Mouse (Mus musculus): ENCODE results near the gene Dlgap1. TPM values are rescaled to one million over a fixed set of nuclear protein-coding genes. Genes with fewer than 3 reads are reported as not detected.

The Dlgap1 gene
- polyA plus RNA-seq, 2 experiments = 4.6 to 4.7 TPM

DNA sequence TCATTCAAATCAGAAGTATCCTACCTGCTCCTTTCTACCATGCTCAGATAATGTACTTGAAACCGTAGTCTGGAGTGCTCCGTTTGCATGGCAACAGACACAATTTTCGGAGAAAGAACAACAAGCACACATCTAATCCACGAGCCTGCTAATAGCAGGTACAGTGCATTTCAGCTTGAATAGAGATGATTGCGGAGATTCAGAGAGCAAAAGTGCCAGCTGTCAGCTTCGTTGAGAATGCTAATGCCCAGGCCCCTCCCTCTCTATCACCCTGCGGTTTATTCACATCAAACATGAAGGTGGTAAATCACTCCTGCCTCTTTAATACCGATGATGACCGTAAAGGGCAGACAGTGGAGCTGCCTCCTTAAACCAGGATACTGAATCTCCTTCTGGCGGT is 518.0 kb downstream of the Dlgap1 start:
- ATAC-seq (ENCODE audit: low FRiP score, low read depth) (no peak), DNase-seq (ENCODE audit: low spot score) (no peak)
- H3K27ac ChIP-seq (replicated peaks; ENCODE audit: low read depth, low read length) = no peak overlapping the region
- WGBS = 85% methylated on average over 10 of the region's 10 CpGs
- H3K36me3 ChIP-seq (ENCODE audit: control insufficient read depth, insufficient read depth, low read length) = no peaks in the 10 kb centered on the region
- H3K27me3 ChIP-seq (ENCODE audit: control insufficient read depth, insufficient read depth, low read length) = no peaks in the 10 kb centered on the region
- no peaks in the 10 kb centered on the region for H3K4me1 ChIP-seq (ENCODE audit: control insufficient read depth, insufficient read depth, low read length)
- H3K9ac ChIP-seq (ENCODE audit: low read depth, low read length, severe bottlenecking) = no peak overlapping the region
- no peak for TF ChIP-seq POLR2A (IDR thresholded peaks at IDR 0.05; ENCODE audit: borderline replicate concordance, extremely low read depth, insufficient read depth, insufficient read length)
- H3K4me2 ChIP-seq (replicated peaks; ENCODE audit: low read depth, low read length, severe bottlenecking) = no peak overlapping the region
- no peaks in the 10 kb centered on the region for H3K9me3 ChIP-seq (ENCODE audit: control insufficient read depth, low read length)
- H3K4me3 ChIP-seq (replicated peaks; ENCODE audit: low read length) = no peak overlapping the region

DNA sequence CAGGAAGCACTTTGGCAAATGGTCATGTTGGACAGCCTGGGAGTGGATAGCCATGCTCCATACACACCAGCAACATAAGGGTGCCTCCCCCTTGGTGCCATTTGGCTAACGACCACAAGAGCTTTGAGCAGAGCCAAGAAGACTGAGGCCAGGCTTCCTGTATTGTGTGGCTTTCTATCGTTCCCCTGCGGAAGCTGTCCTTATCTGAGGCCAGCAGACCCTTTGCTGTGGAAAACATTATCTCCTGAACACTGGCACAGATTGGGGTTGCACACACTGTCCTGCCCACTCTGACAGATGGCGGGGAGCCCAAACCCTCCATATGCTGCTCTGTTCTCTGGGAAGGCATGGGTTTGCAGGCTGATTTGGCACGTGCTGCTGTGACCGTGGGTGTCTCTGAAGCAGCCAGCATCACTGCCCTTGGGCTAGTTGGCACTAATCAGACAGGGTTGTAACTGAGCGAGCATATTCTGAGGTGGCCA is 520.0 kb downstream of the Dlgap1 start:
- ATAC-seq (ENCODE audit: low FRiP score, low read depth) = no peak
- no peak overlapping the region for H3K4me3 ChIP-seq (replicated peaks; ENCODE audit: low read length)
- H3K4me2 ChIP-seq (replicated peaks; ENCODE audit: low read depth, low read length, severe bottlenecking) = no peak overlapping the region
- no peak overlapping the region for H3K27ac ChIP-seq (replicated peaks; ENCODE audit: low read depth, low read length)
- no peak overlapping the region for H3K9ac ChIP-seq (ENCODE audit: low read depth, low read length, severe bottlenecking)
- H3K4me1 ChIP-seq (ENCODE audit: control insufficient read depth, insufficient read depth, low read length) = no peaks in the 10 kb centered on the region
- no peak for DNase-seq (ENCODE audit: low spot score)
- TF ChIP-seq POLR2A (IDR thresholded peaks at IDR 0.05; ENCODE audit: borderline replicate concordance, extremely low read depth, insufficient read depth, insufficient read length) = no peak
- no peaks in the 10 kb centered on the region for H3K9me3 ChIP-seq (ENCODE audit: control insufficient read depth, low read length)
- no peaks in the 10 kb centered on the region for H3K36me3 ChIP-seq (ENCODE audit: control insufficient read depth, insufficient read depth, low read length)
- no peaks in the 10 kb centered on the region for H3K27me3 ChIP-seq (ENCODE audit: control insufficient read depth, insufficient read depth, low read length)
- 70% methylated on average over 7 of the region's 7 CpGs for WGBS

DNA sequence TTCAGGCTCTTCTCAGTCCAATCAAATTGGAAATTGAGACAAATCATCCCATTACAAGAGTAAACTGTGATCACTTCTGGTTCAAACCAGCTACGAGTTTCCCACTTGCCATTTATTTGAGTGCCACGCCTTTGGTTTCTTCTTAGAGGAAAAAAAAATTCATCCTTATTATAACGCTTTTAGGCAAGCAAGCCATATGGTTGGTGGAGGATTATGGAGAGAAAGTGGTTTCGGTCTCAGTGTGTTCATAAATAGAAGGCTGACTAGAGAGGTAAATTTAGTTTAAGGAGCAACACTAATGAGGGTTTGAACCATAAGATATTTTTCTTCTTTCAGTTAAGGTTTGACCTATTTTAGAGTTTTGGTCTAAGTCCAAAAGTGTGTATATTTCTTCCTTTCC is 522.7 kb downstream of the Dlgap1 start:
- no peak overlapping the region for H3K4me2 ChIP-seq (replicated peaks; ENCODE audit: low read depth, low read length, severe bottlenecking)
- H3K9ac ChIP-seq (ENCODE audit: low read depth, low read length, severe bottlenecking) = no peak overlapping the region
- no peaks in the 10 kb centered on the region for H3K9me3 ChIP-seq (ENCODE audit: control insufficient read depth, low read length)
- H3K4me3 ChIP-seq (replicated peaks; ENCODE audit: low read length) = no peak overlapping the region
- 74% methylated on average over 4 of the region's 4 CpGs for WGBS
- no peak overlapping the region for H3K27ac ChIP-seq (replicated peaks; ENCODE audit: low read depth, low read length)
- H3K27me3 ChIP-seq (ENCODE audit: control insufficient read depth, insufficient read depth, low read length) = no peaks in the 10 kb centered on the region
- DNase-seq (ENCODE audit: low spot score) (no peak), ATAC-seq (ENCODE audit: low FRiP score, low read depth) (no peak)
- no peak for TF ChIP-seq POLR2A (IDR thresholded peaks at IDR 0.05; ENCODE audit: borderline replicate concordance, extremely low read depth, insufficient read depth, insufficient read length)
- H3K4me1 ChIP-seq (ENCODE audit: control insufficient read depth, insufficient read depth, low read length) = no peaks in the 10 kb centered on the region
- H3K36me3 ChIP-seq (ENCODE audit: control insufficient read depth, insufficient read depth, low read length) = no peaks in the 10 kb centered on the region

DNA sequence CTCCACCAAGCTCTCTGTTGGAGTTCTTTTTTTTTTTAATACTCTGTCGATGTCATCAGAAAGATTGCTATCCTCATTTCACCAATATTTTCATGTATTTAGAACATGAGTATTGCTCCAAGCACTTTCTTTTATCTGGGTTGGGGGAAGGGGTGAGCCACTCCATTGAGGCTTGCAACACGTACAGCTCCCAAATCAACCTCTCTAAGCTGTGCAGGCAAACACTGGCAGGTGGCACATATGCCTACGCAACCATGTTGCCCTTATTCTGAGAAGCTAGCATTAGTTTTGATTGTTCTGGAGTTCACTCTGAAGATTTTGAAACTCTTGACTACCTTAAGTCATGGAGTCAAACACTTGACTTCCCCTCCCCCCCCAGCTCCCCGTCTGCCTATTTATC is 525.5 kb downstream of the Dlgap1 start:
- Histone ChIP-seq H3K27ac (replicated peaks; ENCODE audit: low read depth, low read length) (no peak overlapping the region), H3K4me1 (ENCODE audit: control insufficient read depth, insufficient read depth, low read length) (no peaks in the 10 kb centered on the region), H3K9ac (ENCODE audit: low read depth, low read length, severe bottlenecking) (no peak overlapping the region), H3K9me3 (ENCODE audit: control insufficient read depth, low read length) (no peaks in the 10 kb centered on the region), H3K27me3 (ENCODE audit: control insufficient read depth, insufficient read depth, low read length) (no peaks in the 10 kb centered on the region), H3K36me3 (ENCODE audit: control insufficient read depth, insufficient read depth, low read length) (no peaks in the 10 kb centered on the region), H3K4me3 (replicated peaks; ENCODE audit: low read length) (no peak overlapping the region), H3K4me2 (replicated peaks; ENCODE audit: low read depth, low read length, severe bottlenecking) (no peak overlapping the region)
- WGBS = 84% methylated on average over 4 of the region's 4 CpGs
- no peak for ATAC-seq (ENCODE audit: low FRiP score, low read depth)
- no peak for TF ChIP-seq POLR2A (IDR thresholded peaks at IDR 0.05; ENCODE audit: borderline replicate concordance, extremely low read depth, insufficient read depth, insufficient read length)
- no peak for DNase-seq (ENCODE audit: low spot score)

DNA sequence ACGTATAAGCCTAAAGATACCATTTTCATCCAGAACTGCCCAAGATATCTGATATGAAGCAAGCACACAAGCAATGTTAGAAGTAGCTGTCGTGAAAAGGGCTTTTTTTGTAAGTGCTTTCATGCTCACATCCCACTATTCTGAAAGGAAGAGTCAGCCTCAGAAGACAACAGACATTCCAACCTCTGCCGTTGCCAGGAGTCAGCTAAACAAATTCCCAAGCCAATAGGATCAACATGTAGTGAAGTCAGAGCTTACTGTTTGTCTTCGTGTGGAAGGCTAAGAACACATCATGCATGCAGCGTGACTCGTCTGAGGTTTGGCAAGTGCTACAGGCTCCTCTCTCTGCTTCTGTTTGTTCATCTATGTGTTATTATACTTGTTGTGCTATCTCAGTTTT is 529.4 kb downstream of the Dlgap1 start:
- TF ChIP-seq POLR2A (IDR thresholded peaks at IDR 0.05; ENCODE audit: borderline replicate concordance, extremely low read depth, insufficient read depth, insufficient read length) = no peak
- no peak overlapping the region for H3K9ac ChIP-seq (ENCODE audit: low read depth, low read length, severe bottlenecking)
- H3K9me3 ChIP-seq (ENCODE audit: control insufficient read depth, low read length) = no peaks in the 10 kb centered on the region

DNA sequence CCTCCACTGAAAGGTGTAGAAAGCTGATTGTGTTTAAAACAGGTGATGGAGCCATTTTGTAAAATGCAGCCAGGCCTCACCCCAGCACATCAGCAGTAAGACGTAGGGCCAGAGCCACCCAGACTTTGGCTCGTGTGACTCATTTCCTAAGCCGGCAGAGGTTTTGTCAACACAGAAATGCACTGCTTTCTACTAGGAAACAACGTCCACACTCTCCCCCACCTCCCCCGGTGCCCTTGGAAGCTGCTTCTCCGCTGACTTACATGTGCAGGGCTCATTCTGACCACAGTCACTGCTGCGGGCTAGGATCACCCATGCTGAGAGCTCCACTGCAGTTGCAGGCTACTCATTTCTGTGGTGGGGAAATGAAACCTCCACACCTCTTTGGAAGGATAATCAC is 533.1 kb downstream of the Dlgap1 start:
- no peak overlapping the region for H3K4me2 ChIP-seq (replicated peaks; ENCODE audit: low read depth, low read length, severe bottlenecking)
- 62% methylated on average over 7 of the region's 7 CpGs for WGBS
- H3K27me3 ChIP-seq (ENCODE audit: control insufficient read depth, insufficient read depth, low read length) = no peaks in the 10 kb centered on the region
- no peak for DNase-seq (ENCODE audit: low spot score)
- TF ChIP-seq POLR2A (IDR thresholded peaks at IDR 0.05; ENCODE audit: borderline replicate concordance, extremely low read depth, insufficient read depth, insufficient read length) = no peak
- no peaks in the 10 kb centered on the region for H3K36me3 ChIP-seq (ENCODE audit: control insufficient read depth, insufficient read depth, low read length)
- ATAC-seq (ENCODE audit: low FRiP score, low read depth) = no peak
- H3K4me3 ChIP-seq (replicated peaks; ENCODE audit: low read length) = no peak overlapping the region
- no peak overlapping the region for H3K9ac ChIP-seq (ENCODE audit: low read depth, low read length, severe bottlenecking)
- H3K27ac ChIP-seq (replicated peaks; ENCODE audit: low read depth, low read length) = no peak overlapping the region
- H3K4me1 ChIP-seq (ENCODE audit: control insufficient read depth, insufficient read depth, low read length) = no peaks in the 10 kb centered on the region
- H3K9me3 ChIP-seq (ENCODE audit: control insufficient read depth, low read length) = no peaks in the 10 kb centered on the region

More for the DNA sequence above, 529.4 kb downstream of the Dlgap1 start:
- DNase-seq (ENCODE audit: low spot score) = no peak
- no peak for ATAC-seq (ENCODE audit: low FRiP score, low read depth)
- H3K4me3 ChIP-seq (replicated peaks; ENCODE audit: low read length) = no peak overlapping the region
- no peak overlapping the region for H3K27ac ChIP-seq (replicated peaks; ENCODE audit: low read depth, low read length)
- H3K4me1 ChIP-seq (ENCODE audit: control insufficient read depth, insufficient read depth, low read length) = no peaks in the 10 kb centered on the region
- 79% methylated on average over 6 of the region's 6 CpGs for WGBS
- no peaks in the 10 kb centered on the region for H3K27me3 ChIP-seq (ENCODE audit: control insufficient read depth, insufficient read depth, low read length)
- H3K4me2 ChIP-seq (replicated peaks; ENCODE audit: low read depth, low read length, severe bottlenecking) = no peak overlapping the region
- no peaks in the 10 kb centered on the region for H3K36me3 ChIP-seq (ENCODE audit: control insufficient read depth, insufficient read depth, low read length)
